Mouse (Mus musculus) heart, embryonic 16.5 days (tissue): Measurements from ENCODE around the gene Gm20388. TPM values are rescaled to one million over a fixed set of nuclear protein-coding genes. Genes with fewer than 3 reads are reported as not detected.
"Not testable (repeated sequence)": the region's sequence is repeated elsewhere in the genome, so short reads cannot be mapped to it uniquely, and the experiment has no call there.

Source experiments
- ATAC-seq: fragments of 200-750 bp; cut with Nextera tagmentation; replicated peaks from 2 replicates; pipeline ENCODE4 v1.8.0; 2017; ENCODE audit warnings: moderate number of reproducible peaks; ENCODE audit not compliant: insufficient read depth, low FRiP score; ENCODE audit errors: extremely low read depth
- H3K27ac ChIP-seq: fragments of 300-500 bp; sonication (generic); 2 replicates; pipeline ENCODE4 v1.5.1; 2014; ENCODE audit warnings: mild to moderate bottlenecking, low read length, control low read depth, moderate library complexity
- H3K27me3 ChIP-seq: fragments of 300-500 bp; sonication (generic); 2 replicates; pipeline ENCODE4 v1.6.1; 2014; ENCODE audit warnings: low read length, mixed read lengths; ENCODE audit not compliant: control insufficient read depth, insufficient read depth
- H3K36me3 ChIP-seq: fragments of 300-500 bp; sonication (generic); 2 replicates; pipeline ENCODE4 v1.6.1; 2014; ENCODE audit not compliant: control insufficient read depth, insufficient read depth
- H3K4me1 ChIP-seq: fragments of 300-500 bp; sonication (generic); 2 replicates; pipeline ENCODE4 v1.6.1; 2014; ENCODE audit warnings: low read length, mixed read lengths; ENCODE audit not compliant: control insufficient read depth, insufficient read depth
- H3K4me2 ChIP-seq: fragments of 300-500 bp; sonication (generic); 2 replicates; pipeline ENCODE4 v1.6.1; 2014; ENCODE audit warnings: low read depth, mild to moderate bottlenecking, control low read depth, low read length
- H3K4me3 ChIP-seq: fragments of 300-500 bp; sonication (generic); 2 replicates; pipeline ENCODE4 v1.5.1; 2014; ENCODE audit warnings: mild to moderate bottlenecking, control low read depth, low read length
- H3K9ac ChIP-seq: fragments of 300-500 bp; sonication (generic); 2 replicates; pipeline ENCODE4 v1.6.1; 2014; ENCODE audit warnings: low read length, control low read depth
- H3K9me3 ChIP-seq: fragments of 300-500 bp; sonication (generic); replicated peaks from 2 replicates; pipeline ENCODE4 v1.6.1; 2016; ENCODE audit warnings: low read length; ENCODE audit not compliant: control insufficient read depth
- WGBS: fragments of 180-500 bp; shearing (Covaris S2); extraction: QIAGEN DNeasy Blood & Tissue Kit; methylation state at CpG from one replicate; pipeline ENCODE4 v1.1.7; 2014; 5-methylcytosine and 5-hydroxymethylcytosine counted together
- polyA plus RNA-seq: library from polyadenylated mRNA; unstranded; fragments of >200 nt; fragmentation: Nextera tagmentation; extraction: Ambion mirVana; gene quantifications from 2 replicates; pipeline ENCODE4 v1.2.1, GENCODE M21; 2015

The Gm20388 gene
- polyA plus RNA-seq, 1 experiment from 2014 or later: 4.5 TPM

- H3K36me3 ChIP-seq: peaks cover 53% of the 10 kb centered on the region
- H3K4me1 ChIP-seq: no peaks in the 10 kb centered on the region
- no peak overlapping the region for H3K27ac ChIP-seq
- no peaks in the 10 kb centered on the region for H3K9me3 ChIP-seq
- H3K4me3 ChIP-seq: no peak overlapping the region
- ATAC-seq: no peak
- 75% methylated on average over 14 of the region's 14 CpGs for WGBS
- H3K9ac ChIP-seq: no peak overlapping the region
- H3K27me3 ChIP-seq: no peaks in the 10 kb centered on the region
- no peak overlapping the region for H3K4me2 ChIP-seq
These were observed 3357.4 kb downstream of the Gm20388 start for GRCm38 (mm10) chr8:123267926-123268656.

- H3K4me2 ChIP-seq: no peak overlapping the region
- no peak overlapping the region for H3K9ac ChIP-seq
- H3K27ac ChIP-seq: no peak overlapping the region
- H3K4me1 ChIP-seq: no peaks in the 10 kb centered on the region
- peaks cover 30% of the 10 kb centered on the region for H3K36me3 ChIP-seq
- H3K4me3 ChIP-seq: no peak overlapping the region
- 89% methylated on average over 10 of the region's 10 CpGs for WGBS
- no peaks in the 10 kb centered on the region for H3K9me3 ChIP-seq
- no peak for ATAC-seq
- H3K27me3 ChIP-seq: no peaks in the 10 kb centered on the region
These were observed 3360.5 kb downstream of the Gm20388 start for GRCm38 (mm10) chr8:123271147-123271546.

GRCm38 (mm10) chr8:123271901-123272300 lies 3361.3 kb downstream of the Gm20388 start:
- Histone ChIP-seq H3K36me3 (peaks cover 24% of the 10 kb centered on the region), H3K4me1 (no peaks in the 10 kb centered on the region), H3K4me2 (no peak overlapping the region), H3K27me3 (no peaks in the 10 kb centered on the region), H3K4me3 (no peak overlapping the region), H3K9ac (no peak overlapping the region), H3K27ac (no peak overlapping the region), H3K9me3 (no peaks in the 10 kb centered on the region)
- 67% methylated on average over 4 of the region's 4 CpGs for WGBS
- ATAC-seq: no peak

- ATAC-seq: no peak
- H3K4me1 ChIP-seq: no peaks in the 10 kb centered on the region
- WGBS: 85% methylated on average over 5 of the region's 5 CpGs
- no peak overlapping the region for H3K4me3 ChIP-seq
- no peak overlapping the region for H3K9ac ChIP-seq
- no peak overlapping the region for H3K27ac ChIP-seq
- peaks cover 4% of the 10 kb centered on the region for H3K36me3 ChIP-seq
- no peaks in the 10 kb centered on the region for H3K27me3 ChIP-seq
- H3K4me2 ChIP-seq: no peak overlapping the region
- H3K9me3 ChIP-seq: no peaks in the 10 kb centered on the region
These were observed 3363.8 kb downstream of the Gm20388 start for GRCm38 (mm10) chr8:123274447-123274846.

- H3K9me3 ChIP-seq: no peaks in the 10 kb centered on the region
- H3K4me3 ChIP-seq: no peak overlapping the region
- no peaks in the 10 kb centered on the region for H3K27me3 ChIP-seq
- ATAC-seq: no peak
- H3K4me1 ChIP-seq: no peaks in the 10 kb centered on the region
- no peak overlapping the region for H3K27ac ChIP-seq
- WGBS: 91% methylated on average over 12 of the region's 12 CpGs
- no peak overlapping the region for H3K4me2 ChIP-seq
- H3K36me3 ChIP-seq: peaks cover under 1% of the 10 kb centered on the region; the same call in 1 of the 2 replicates
- no peak overlapping the region for H3K9ac ChIP-seq
These were observed 3364.5 kb downstream of the Gm20388 start for GRCm38 (mm10) chr8:123275096-123275495.

GRCm38 (mm10) chr8:123278445-123278844 lies 3367.8 kb downstream of the Gm20388 start:
- WGBS: 54% methylated on average over 7 of the region's 7 CpGs
- no peak for ATAC-seq
- Histone ChIP-seq H3K4me2 (no peak overlapping the region), H3K36me3 (peaks cover 2% of the 10 kb centered on the region; the same call in 1 of the 2 replicates), H3K27ac (no peak overlapping the region), H3K27me3 (no peaks in the 10 kb centered on the region), H3K9ac (no peak overlapping the region), H3K4me1 (no peaks in the 10 kb centered on the region), H3K9me3 (no peaks in the 10 kb centered on the region), H3K4me3 (no peak overlapping the region)

GRCm38 (mm10) chr8:123279828-123280227 lies 3369.2 kb downstream of the Gm20388 start:
- Histone ChIP-seq H3K36me3 (peaks cover 2% of the 10 kb centered on the region; the same call in 1 of the 2 replicates), H3K9me3 (no peaks in the 10 kb centered on the region), H3K9ac (no peak overlapping the region), H3K27ac (no peak overlapping the region), H3K27me3 (no peaks in the 10 kb centered on the region), H3K4me2 (no peak overlapping the region), H3K4me1 (peaks cover 3% of the 10 kb centered on the region; the same call in 1 of the 2 replicates), H3K4me3 (no peak overlapping the region)
- WGBS: 91% methylated on average over 4 of the region's 4 CpGs
- ATAC-seq: no peak

GRCm38 (mm10) chr8:123280302-123281094 lies 3369.9 kb downstream of the Gm20388 start:
- H3K9ac ChIP-seq: no peak overlapping the region
- H3K4me2 ChIP-seq: no peak overlapping the region
- no peak for ATAC-seq
- no peaks in the 10 kb centered on the region for H3K27me3 ChIP-seq
- peaks cover 2% of the 10 kb centered on the region; the same call in 1 of the 2 replicates for H3K36me3 ChIP-seq
- H3K4me3 ChIP-seq: no peak overlapping the region
- H3K27ac ChIP-seq: no peak overlapping the region
- no peaks in the 10 kb centered on the region for H3K9me3 ChIP-seq
- peaks cover 3% of the 10 kb centered on the region; the same call in 1 of the 2 replicates for H3K4me1 ChIP-seq
- 84% methylated on average over 13 of the region's 13 CpGs for WGBS

- not testable (repeated sequence) for H3K4me2 ChIP-seq, H3K4me3 ChIP-seq, H3K4me1 ChIP-seq, H3K36me3 ChIP-seq, H3K9ac ChIP-seq, H3K27ac ChIP-seq, H3K9me3 ChIP-seq, ATAC-seq, H3K27me3 ChIP-seq
- WGBS: 95% methylated on average over 5 of the region's 6 CpGs
These were observed 3372.4 kb downstream of the Gm20388 start for GRCm38 (mm10) chr8:123282994-123283393.
